17 mouse cellular contexts compared by ENCODE assay signal in genomic region chr9:42173781-42174180, GRCm38 (mm10).
"Had no signal": no experiment of that assay in that cellular context is flagged by ENCODE, and none has a peak within 500 bp of the region (broad histone marks: within the 10 kb centered on the region; RNA-seq: fewer than 3 reads in every experiment).

No protein-coding gene starts in this region.

- H3K27me3 ChIP-seq: kidney, embryonic 15.5 days; liver, embryonic 13.5 days; midbrain, embryonic 12.5 days; neural tube, embryonic 12.5 days; neural tube, embryonic 15.5 days; stomach, embryonic 15.5 days had no signal

- H3K36me3 ChIP-seq: kidney, embryonic 15.5 days; liver, embryonic 13.5 days; midbrain, embryonic 12.5 days; neural tube, embryonic 12.5 days; neural tube, embryonic 15.5 days; stomach, embryonic 15.5 days had no signal

- H3K4me1 ChIP-seq: kidney, embryonic 15.5 days; liver, embryonic 13.5 days; neural tube, embryonic 15.5 days; stomach, embryonic 15.5 days had no signal

- H3K4me3 ChIP-seq: kidney, embryonic 15.5 days; left cerebral cortex, adult 2 months; liver, embryonic 13.5 days; midbrain, embryonic 12.5 days; neural tube, embryonic 12.5 days; neural tube, embryonic 15.5 days; stomach, embryonic 15.5 days had no signal

- H3K9me3 ChIP-seq: kidney, embryonic 15.5 days; liver, embryonic 13.5 days; midbrain, embryonic 12.5 days; neural tube, embryonic 12.5 days; neural tube, embryonic 15.5 days; stomach, embryonic 15.5 days had no signal

- DNase-seq: kidney, adult 8-10 months; kidney, postnatal 10 days; kidney, postnatal 36 days; layer of hippocampus, postnatal 36 days; liver, embryonic 13.5 days; lung, adult 2 months; lung, postnatal 14 days; lung, postnatal 4 days; right cerebral cortex, postnatal 25 days; spleen, adult 18-20 months; thymus, postnatal 25 days had no signal

- H3K27ac ChIP-seq: kidney, embryonic 15.5 days; left cerebral cortex, adult 2 months; liver, embryonic 13.5 days; neural tube, embryonic 12.5 days; neural tube, embryonic 15.5 days; stomach, embryonic 15.5 days had no signal

- H3K4me2 ChIP-seq: kidney, embryonic 15.5 days; liver, embryonic 13.5 days; midbrain, embryonic 12.5 days; neural tube, embryonic 12.5 days; neural tube, embryonic 15.5 days; stomach, embryonic 15.5 days had no signal

- H3K9ac ChIP-seq: kidney, embryonic 15.5 days; liver, embryonic 13.5 days; midbrain, embryonic 12.5 days; neural tube, embryonic 12.5 days; neural tube, embryonic 15.5 days; stomach, embryonic 15.5 days had no signal
